Mouse (Mus musculus): Measurements from ENCODE around the gene Ntan1.
"Not testable (repeated sequence)": the region's sequence is repeated elsewhere in the genome, so short reads cannot be mapped to it uniquely, and the experiment has no call there.

Gene Ntan1

GRCm38 (mm10) chr16:13831606-13832005 is 13.0 kb downstream of the Ntan1 start:
- no peak for DNase-seq (ENCODE audit: low read depth, low spot score)

GRCm38 (mm10) chr16:13834382-13834781 is 15.7 kb downstream of the Ntan1 start:
- no peak for DNase-seq (ENCODE audit: low read depth, low spot score)

- DNase-seq (ENCODE audit: low read depth, low spot score), result no peak
Observed at GRCm38 (mm10) chr16:13840056-13840455, 21.4 kb downstream of the Ntan1 start.

DNA sequence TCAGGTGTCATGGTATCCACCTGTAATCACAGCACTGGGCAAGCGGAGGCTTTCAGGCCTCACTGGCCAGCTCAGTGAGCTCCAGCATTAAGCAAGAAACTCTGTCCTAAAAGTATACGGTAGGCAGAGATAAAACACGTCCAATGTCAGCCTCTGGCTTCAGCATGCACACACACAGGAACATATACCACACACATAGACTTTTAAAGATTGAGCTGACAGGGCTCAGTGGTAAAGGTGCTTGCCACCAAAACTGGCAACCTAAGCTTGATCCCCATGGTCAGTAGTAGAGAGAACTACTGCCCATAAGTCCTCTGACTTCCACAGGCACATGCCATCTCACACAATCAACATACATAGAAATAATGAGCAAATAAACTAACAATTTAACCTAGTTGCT is 22.3 kb downstream of the Ntan1 start:
- no peak for DNase-seq (ENCODE audit: low read depth, low spot score)

DNA sequence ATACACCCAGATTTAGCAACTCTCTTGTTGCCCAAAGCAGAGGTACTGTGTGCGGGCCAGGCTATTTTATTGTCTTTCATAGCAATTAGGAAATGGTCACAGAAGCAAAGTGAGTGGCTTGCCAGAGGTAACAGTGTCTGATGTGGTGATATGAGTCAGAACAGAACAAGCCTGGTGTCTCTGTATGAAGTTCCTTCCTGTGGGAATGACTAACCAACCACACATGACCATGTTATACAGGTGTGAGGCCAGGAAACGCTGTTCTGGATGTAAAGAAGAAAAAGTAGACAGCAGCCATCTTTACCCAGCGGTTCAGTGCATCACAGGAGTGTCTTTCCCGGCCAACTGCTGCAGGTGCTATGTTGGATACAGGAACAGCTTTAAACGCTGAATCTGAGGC is 26.4 kb downstream of the Ntan1 start:
- DNase-seq (ENCODE audit: low read depth, low spot score), result no peak

GRCm38 (mm10) chr16:13846675-13847074 is 28.0 kb downstream of the Ntan1 start:
- no peak for DNase-seq (ENCODE audit: low read depth, low spot score)

- DNase-seq (ENCODE audit: low read depth, low spot score), result no peak
Observed at GRCm38 (mm10) chr16:13848310-13848709, 29.7 kb downstream of the Ntan1 start.

DNA sequence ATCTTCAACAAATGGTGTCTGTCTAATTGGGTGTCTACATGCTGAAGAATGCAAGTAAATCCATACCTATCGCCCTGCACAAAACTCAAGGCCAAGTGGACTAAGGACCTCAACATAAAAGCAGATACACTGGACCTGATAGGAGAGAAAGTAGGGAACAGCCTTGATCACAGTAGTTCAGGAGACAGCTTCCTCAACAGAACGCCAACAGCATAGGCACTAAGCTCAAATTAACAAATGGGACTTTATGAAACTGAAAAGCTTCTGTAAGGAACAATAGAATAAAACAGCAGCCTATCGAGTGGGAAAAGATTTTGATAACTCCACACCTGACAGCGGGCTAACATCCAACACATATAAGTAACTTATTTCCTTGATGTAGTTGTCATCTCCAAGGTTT is 32.8 kb downstream of the Ntan1 start:
- no peak for DNase-seq (ENCODE audit: low read depth, low spot score)

- no peak for DNase-seq (ENCODE audit: low read depth, low spot score)
Observed at GRCm38 (mm10) chr16:13853886-13854285, 35.2 kb downstream of the Ntan1 start.

- no peak for DNase-seq (ENCODE audit: low read depth, low spot score)
Observed at GRCm38 (mm10) chr16:13866076-13866475, 47.4 kb downstream of the Ntan1 start.

DNA sequence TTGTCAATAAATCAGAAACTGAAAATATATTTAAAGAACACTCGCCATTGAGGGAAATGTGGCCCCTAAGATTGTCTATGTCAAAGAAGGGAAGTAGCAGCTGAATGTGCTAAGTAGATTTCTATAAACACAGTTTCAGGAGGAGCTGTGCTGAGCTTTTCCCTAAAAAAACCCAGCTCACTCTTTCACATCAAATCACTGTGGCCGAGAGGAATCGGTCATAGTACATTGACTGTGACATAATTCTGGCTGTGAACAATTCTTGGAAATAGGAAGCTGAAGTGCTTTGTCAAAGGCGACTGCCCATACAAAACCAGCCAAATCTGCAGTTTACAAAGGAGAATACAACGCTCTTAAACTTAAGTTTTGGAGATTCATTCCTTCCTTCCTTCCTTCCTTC is 48.0 kb downstream of the Ntan1 start:
- no peak for DNase-seq (ENCODE audit: low read depth, low spot score)

- not testable (repeated sequence) for DNase-seq (ENCODE audit: low read depth, low spot score)
Observed at GRCm38 (mm10) chr16:13867406-13867805, 48.8 kb downstream of the Ntan1 start.

- no peak for DNase-seq (ENCODE audit: low read depth, low spot score)
Observed at GRCm38 (mm10) chr16:13867910-13868514, 49.4 kb downstream of the Ntan1 start.

GRCm38 (mm10) chr16:13875483-13875882 is 56.8 kb downstream of the Ntan1 start:
- peak; percentile 57 for DNase-seq (ENCODE audit: low read depth, low spot score)

DNA sequence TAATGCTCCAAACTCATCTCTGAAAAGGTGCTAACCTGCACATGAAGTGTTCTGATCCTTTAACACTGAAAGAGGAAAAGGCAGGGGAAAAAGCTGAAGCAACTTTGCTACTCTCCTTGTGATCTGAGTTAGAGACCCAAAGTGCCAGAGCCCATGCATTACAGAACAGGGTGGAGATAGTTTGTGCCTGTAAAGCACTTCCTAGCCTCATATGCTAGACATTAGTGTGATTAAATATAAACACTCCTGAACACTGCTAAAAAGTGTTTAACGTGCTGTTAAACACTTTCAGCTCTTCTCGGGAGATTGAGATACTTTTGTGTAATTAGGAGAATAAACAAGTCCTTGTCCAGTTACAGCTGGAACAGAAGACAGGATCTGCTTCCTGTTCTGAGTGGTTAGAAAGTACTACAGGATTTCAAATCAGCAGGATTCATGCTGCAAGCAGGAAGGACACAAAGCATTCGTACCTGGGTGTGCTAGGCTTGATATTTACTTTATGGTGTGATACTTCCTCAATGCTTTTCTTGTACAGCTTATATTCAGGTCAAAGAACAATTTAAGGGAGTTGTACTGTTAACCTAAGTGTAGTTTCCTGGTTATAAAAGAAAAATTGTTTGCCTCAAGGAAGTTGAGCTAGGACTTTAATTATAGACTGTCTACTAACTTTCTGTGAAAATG is 64.6 kb downstream of the Ntan1 start:
- no peak for DNase-seq (ENCODE audit: low read depth, low spot score)
